Mouse (Mus musculus) left cerebral cortex, postnatal 4 days (tissue): ENCODE results near the gene Hoxa3. TPM values are rescaled to one million over a fixed set of nuclear protein-coding genes. Genes with fewer than 3 reads are reported as not detected.

Experiments used
- DNase-seq: peaks from one replicate; pipeline ENCODE4 v3.0.0-alpha.2; 2022
- intact Hi-C: fragments of 180-260 bp; cut with DNase I; formaldehyde crosslinking; loops from one replicate; pipeline ENCODE4 v1.15.1; 2025
- total RNA-seq, 2 experiments: library from RNA; stranded (reverse); gene quantifications; 2 replicates each; pipeline ENCODE4 v1.2.3; 2021

Gene Hoxa3
- total RNA-seq, 2 experiments from 2014 or later, result not detected

DNA sequence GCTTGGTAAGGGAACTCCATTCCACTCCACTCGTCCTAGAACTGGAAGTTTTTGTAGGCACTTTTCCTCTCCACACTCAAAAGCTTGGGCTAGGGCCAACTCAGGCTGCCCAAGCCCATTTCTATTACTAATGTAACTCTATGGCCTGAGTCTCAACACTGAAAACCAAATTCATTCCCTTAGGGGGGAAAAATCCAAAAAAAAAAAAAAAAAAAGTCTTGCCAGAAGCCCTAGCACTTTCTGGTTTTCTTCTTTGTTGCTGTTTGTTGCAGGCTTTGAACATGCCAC, 51.1 kb downstream of the Hoxa3 start:
- no peak for DNase-seq
- intact Hi-C loops, result no loop called here

DNA sequence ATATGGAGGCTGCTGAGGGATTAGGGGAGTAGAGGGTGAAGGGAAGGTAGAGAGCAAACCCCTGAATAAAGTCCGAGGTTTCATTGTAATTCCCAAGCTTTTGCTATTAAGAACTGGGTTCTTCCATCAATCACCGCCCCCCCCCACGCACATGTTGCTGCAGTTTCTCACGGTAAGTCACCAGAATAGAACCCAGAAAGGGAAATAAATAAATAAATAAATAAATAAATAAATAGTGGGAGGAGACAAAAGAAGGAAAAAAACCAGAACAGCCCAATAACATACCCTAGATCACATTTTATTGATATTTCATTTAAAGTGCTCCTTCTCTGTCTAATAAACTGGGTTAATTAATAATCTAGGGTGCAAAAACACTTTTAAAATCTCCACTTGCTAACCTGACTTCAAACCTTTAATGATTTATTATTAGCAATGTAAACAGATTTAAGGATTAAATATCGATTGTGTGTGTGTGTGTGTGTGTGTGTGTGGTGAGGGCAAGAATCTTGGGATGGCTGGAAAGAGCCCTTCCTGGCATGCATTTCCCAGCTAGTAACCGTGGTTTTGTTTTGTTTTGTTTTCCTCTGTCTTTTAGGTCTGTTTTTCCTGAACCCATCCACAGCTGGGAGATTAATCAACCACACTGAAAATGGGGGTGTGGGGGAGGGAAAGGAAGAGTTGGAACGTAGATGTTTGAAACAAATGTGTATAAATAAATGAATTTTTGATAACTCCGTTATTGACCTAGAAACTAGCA, 51.6 kb downstream of the Hoxa3 start:
- DNase-seq, result no peak
- intact Hi-C loops, result no loop called here

DNA sequence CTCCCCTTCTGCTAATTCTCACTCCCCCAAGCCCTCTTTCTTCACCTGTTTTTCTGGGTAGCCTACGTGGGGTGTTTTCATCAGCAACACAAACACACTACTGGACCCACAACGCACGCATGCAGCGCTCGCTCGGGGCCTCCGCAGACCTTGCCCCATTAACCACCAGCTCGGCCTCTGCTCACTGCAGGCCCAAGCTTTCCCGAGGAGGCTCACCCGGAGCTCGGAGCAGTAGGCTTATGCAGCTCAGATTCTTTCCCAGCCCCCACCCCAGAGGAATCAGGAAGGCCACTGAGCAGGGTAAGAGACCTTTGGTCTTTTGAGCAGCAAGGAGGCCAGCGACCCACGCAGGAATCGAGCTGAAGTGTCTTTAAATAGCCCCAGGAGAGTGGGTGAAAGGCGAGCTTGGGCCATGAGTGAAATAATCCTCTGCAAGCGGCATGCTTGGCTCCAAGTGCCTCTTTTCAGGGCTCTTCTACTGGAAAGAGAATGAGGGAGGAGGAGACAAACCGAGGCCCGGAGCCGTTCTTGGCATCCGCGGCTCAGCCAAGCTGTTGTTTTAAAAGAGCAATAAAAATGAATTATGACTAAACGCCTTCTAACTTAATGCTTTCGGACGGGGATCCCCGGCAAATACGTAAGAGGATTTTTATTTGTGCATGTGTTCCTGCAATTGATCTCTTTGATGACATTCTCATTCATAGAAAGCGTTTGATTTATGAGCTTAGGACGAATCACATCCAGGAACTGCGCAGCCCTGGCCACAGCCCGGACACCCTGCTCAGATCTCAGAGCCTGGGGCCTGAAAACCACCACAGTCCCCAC, 52.4 kb downstream of the Hoxa3 start:
- intact Hi-C loops, result no loop called here
- no peak for DNase-seq

DNA sequence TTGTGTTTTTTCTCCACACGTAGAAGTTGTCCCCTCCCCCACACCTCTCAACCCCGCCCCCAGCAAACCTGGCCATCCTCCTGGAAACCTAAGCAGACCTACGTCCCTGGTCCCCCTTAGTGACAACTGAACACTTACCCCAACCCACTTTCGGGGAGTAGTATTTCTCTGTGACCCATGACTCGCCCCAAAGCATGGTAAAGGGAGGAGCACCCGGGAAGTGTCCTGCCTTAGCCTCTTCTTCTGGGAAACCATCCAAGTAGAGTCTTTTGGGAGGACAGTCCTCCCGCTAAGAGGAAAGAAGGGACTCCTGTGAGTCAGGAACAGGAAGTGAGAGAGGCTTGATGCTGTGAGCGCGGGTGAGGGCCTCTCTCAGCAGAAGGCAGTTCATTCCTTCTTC, 53.2 kb downstream of the Hoxa3 start:
- no peak for DNase-seq
- intact Hi-C loops, result loop anchor here (5.0 kb wide), 1 partner anchor 153 kb away; no protein-coding TSS in a partner anchor

DNA sequence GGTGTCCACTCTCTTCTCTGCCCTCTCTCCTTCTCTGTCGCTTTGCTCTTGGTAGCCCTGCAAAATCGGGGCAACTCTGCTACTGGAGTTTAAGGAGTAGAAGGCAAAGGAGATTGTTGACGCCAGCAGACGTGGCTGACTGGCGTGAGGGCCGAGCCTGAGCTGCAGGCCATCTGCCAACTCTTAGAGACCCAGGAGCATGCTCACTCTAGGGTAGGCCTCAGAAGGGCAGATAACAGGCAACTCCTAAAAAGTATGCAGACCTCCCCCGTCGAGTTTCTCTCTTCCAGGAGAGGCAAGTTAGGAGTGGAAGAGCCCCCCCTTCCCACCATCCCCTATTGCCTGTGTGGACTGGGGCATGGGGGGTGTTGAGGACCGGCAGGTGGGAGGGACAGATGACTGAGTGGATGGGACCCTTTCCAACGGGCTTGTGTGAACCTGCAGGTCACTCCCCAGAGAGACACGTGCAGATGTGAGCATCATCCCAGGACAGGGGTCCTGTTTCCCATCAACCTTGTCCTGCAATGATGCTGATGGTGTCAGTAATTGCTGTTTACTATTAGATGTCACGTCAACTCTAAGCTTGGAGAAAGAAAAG, 53.9 kb downstream of the Hoxa3 start:
- DNase-seq, result no peak
- intact Hi-C loops, result loop anchor here (5.0 kb wide), 1 partner anchor 152 kb away; no protein-coding TSS in a partner anchor

DNA sequence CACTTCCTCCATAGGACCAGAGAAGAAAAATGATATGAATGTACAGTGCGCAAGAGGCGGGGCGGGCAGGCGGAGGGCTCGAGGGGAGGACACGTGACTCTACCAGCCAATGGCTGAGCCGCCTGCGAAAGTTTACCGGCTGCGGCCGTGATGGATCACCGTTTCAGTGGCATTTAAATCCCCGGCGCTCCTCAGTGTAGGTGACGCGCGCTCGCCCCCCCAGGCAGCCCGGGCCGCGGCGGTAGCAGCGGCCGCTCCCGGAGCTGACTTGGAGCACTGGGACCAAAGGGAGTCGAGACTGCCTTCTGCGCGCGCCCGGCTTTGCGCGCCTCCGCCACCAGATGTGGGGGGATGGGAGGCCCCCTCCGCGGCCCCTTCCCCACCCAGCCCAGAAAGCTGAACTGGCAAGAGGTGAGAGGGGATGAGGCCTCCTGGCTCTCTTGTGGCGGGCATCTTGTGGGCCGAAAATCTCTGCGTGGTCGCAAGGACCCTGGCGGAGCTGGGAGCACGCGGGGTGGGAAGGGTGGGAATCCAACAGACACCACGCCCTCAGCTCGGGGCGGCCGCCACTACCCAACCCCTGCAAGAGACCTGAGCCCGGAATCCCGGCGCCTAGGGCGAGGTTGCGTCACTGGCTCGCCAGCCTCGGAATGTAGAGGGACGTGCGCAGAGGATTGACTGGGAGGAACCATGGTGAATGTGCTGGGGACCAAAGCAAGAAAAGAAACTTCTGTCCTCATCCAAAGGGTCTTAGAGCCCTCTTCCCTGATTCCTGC, 54.7 kb downstream of the Hoxa3 start, which contains the start of gene Hoxa1:
Gene Hoxa1 (minus strand): TSS at position 42 of the 776 bp plus-strand sequence.
- intact Hi-C loops, result loop anchor here (5.0 kb wide), 1 partner anchor 151 kb away; no protein-coding TSS in a partner anchor
- peak; percentile 53 for DNase-seq

DNA sequence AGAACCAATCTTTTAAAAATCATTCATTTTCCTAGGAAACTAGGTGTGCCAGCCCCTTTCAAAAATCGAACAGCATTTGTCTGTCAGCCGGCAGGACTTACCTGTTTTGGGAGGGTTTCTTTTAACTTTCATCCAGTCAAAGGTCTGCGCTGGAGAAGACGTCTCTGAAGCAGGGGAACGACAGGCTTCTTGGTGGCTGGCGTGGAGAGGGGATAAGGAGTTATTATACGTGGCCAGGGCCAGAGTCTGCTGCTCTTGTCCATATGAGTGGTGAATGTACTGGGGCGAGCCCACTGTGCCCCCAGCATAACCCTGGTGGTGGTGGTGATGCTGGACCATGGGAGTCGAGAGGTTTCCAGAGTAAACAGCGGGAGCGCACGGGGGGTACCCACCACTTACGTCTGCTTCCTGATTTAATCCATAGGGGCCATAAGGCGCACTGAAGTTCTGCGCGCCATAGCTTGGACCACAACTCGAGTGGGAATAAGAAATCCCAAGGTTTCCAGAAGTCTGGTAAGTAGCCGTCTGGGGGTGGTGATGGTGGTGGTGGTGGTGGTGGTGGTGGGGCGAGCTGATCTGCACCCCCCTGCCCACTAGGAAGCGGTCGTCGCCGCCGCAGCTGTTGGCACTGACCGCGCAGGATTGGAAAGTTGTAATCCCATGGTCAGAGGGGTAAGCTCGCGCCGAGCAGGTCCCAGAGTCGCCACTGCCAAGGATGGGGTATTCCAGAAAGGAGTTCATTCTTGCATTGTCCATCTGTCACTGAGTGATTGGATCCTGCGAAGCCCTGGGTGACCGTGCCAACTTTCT, 55.5 kb downstream of the Hoxa3 start:
- intact Hi-C loops, result loop anchor here (5.0 kb wide), 1 partner anchor 150 kb away; no protein-coding TSS in a partner anchor

DNA sequence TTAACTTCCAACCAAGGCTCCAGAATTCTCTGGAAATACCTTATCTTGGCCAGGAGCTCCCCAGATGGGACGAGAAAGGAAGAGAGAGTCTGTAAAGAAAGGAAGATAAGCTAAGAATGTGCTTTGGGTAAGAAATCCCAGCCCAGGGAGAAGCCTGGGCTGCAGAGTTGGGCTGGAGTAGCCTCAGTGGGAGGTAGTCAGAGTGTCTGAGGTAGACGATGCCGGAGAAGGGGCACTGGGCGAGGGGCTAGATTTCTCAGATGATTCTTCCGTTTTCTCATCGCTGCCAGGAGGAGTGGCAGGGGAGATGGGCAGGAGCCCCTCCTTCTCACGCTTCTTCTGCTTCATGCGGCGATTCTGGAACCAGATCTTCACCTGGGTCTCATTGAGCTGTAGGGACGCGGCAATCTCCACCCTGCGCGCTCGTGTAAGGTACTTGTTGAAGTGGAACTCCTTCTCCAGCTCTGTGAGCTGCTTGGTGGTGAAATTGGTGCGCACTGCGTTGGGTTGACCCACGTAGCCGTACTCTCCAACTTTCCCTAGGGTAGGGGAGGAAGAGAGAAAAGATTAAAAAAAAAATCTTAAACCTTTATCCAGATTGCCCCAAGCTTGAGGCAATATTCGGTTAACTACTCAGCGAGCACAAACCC, 56.5 kb downstream of the Hoxa3 start:
- DNase-seq, result no peak
- intact Hi-C loops, result loop anchor here (5.0 kb wide), 1 partner anchor 149 kb away; no protein-coding TSS in a partner anchor

More for the DNA sequence above, 55.5 kb downstream of the Hoxa3 start:
- no peak for DNase-seq

DNA sequence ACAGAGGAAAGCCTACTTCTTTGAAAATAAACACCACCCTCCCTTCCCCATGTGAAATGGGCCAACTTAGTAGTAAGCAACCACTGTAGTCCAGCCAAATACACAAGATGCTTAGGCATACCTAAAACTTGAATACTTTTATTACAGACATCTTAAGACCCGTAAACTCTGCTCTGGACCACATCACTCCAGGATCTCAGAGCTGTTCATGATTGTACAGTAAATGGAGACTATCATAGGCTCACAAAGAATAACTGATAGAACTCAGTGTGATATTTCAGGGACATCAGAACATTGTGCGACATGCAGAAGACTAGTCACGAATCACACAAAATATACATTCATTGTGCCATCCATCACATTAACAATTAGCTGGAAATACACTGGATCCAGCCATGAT, 57.7 kb downstream of the Hoxa3 start:
- no peak for DNase-seq
- intact Hi-C loops, result loop anchor here (5.0 kb wide), 1 partner anchor 148 kb away; no protein-coding TSS in a partner anchor

DNA sequence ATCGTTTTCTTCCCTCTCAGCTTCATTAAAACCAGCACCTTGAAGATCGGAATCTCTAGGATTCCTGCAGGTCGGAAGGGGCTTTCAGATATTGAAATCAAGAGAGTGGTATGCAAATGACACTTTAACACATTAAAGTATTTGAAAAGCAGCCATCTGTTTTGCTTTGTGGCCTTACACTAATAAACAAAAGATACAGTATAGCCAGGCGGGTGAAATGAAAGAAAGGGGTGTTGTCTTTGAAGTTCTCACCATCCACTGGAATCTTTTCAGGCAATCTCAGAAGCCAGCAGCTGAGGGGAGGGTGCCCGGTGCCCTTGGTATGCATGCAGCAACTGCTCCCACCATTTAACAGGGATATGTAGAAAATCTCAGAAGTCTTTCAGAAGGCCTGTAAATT, 59.1 kb downstream of the Hoxa3 start:
- intact Hi-C loops, result no loop called here
- DNase-seq, result no peak

DNA sequence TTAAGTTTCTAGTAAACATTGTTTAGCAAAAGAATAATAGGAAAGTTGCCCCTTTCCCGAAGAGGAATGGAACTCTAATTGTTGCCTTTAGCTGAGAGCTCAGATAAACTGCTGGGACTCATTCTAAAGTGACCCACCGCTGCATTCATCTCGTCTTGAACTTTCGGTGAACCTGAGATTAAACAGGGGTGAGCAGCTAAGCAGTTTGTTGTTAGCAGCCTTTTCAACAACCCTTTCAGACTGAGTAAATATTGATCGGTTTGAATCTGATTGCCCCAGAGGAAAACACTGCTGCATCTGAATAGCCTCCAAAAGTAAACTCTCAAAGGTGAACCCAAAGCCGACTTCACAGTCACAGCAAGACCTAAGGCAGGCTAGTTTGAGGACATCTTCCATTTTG, 59.9 kb downstream of the Hoxa3 start:
- intact Hi-C loops, result no loop called here
- DNase-seq, result no peak

DNA sequence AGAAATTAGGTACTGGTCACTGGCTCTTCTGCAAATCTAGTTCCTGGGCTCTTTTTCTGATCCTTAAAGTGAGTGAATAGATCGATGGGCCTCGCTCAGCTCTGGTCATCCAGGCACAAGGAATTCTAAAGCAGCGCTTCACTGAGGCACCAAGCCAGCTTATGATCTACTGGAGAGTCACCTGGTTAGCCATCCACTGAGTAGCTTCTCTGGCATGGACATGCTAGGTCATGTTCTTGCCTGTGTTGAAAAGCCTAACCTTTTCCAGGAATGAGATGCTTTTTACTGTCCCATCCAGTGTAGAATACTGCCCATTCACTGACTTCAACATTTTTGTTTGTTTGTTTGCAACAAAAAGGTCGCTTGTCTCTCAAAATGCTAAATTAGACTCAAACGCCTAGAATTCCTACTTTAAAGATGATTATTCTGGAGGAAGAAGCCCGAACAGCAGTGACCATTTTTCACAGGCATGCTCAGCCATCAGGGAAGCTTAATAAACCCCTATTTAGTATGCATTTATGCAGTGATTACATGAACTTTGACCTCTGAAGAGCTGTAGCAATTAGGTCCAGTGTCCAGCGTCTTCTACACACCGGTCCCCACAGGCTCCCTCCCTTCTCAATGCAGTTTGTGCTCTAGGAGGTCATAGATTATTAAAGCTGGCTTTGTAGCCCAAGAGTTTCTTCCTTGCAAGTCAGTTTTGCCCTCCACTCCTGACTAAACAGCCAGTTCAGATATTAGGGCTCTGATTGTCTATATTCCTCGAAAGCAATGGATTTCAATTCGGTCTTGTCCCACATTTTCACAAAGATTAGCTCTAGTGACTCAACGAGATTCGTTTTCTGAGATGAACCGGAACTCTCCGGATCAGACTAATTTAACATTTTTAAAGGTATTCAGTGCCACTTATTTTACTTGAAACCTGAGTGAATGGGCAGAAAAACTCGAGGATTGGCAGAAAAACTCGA, 60.6 kb downstream of the Hoxa3 start:
- no peak for DNase-seq
- intact Hi-C loops, result no loop called here

DNA sequence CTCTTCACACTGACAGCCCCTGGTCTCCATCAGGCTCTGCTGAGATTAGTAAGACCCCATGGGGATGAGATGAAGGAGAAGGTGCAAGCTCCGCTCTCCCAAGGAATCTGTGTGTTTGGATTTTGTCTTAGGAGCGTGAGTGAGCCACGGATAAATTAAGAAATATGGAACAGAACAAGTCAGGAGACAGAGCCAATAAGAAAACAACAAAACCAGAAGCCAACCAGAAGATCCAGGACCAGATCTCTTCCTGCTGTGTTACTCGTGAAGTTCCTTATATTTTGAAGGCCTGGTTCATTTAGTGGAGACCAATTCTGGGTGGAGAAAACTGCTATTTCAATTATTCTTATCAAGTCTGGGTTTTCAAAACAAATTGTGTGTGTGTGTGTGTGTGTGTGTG, 61.6 kb downstream of the Hoxa3 start:
- intact Hi-C loops, result no loop called here
- no peak for DNase-seq

DNA sequence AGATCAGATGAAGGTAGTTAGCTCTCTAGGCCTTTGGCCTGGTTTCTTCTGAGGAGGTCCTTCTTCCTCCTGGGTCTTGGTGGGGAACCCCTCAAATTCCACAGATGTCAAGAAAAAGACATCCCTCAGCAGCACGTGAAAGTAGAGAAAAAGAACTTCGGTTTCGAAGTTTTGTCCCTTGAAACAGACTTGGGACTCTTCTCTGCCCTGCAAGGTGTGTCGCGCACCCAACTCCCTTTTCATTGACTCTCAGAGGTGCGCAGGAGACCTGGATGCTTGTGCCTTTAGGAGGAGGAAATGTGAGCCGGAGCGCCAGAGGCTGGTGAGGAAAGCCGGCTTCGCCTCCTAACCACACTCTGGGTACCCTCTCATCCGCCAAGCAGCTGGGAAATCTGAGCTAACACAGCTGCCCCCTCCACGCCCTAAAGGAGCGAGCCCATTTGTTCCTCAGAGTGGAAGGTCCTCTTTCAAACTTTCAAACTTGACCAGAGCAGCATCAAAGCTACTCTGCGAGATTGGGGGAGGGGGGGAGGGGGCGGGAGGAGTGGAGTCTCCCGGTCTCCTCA, 62.7 kb downstream of the Hoxa3 start:
- intact Hi-C loops, result no loop called here
- no peak for DNase-seq

DNA sequence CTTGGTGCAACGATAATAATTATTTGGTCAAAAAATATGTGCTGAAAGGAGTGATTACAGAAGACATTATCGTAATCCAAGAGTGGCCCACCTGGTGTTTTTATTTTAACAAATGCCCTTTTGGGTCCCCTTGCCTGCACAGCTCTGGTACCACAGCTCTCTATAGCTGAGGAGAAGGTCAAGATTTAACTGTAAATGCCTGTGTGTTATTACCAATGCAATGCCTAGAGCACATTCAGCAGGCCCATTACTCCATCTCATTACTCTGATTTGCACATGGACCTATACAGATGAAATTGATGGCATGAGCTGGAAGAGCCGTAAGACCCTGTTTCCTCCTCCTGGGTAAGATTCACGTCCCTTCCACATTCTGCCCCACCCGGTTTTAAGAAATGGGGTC, 74.0 kb downstream of the Hoxa3 start:
- DNase-seq, result no peak
- intact Hi-C loops, result loop anchor here (10.0 kb wide), 1 partner anchor 114 kb away; no protein-coding TSS in a partner anchor

DNA sequence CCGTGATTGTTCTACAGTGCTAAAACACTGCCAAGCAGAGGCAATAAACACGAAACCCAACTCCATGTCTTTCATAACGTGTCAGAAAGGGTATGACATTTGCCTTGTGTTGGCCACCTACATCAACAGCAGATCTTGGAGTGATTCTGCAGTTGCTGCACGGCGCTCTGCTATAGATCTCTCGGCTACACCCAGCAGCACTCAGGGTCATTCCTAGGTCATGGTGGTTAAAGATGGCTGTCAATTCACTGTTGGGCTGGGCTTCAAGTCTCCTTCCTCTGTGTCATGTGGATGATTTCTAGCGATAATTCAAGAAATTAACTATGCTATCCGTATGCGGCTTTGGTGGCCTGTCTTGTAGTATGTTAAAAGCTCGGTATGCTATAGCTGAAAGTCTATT, 74.6 kb downstream of the Hoxa3 start:
- intact Hi-C loops, result loop anchor here (10.0 kb wide), 1 partner anchor 114 kb away; no protein-coding TSS in a partner anchor
- no peak for DNase-seq

DNA sequence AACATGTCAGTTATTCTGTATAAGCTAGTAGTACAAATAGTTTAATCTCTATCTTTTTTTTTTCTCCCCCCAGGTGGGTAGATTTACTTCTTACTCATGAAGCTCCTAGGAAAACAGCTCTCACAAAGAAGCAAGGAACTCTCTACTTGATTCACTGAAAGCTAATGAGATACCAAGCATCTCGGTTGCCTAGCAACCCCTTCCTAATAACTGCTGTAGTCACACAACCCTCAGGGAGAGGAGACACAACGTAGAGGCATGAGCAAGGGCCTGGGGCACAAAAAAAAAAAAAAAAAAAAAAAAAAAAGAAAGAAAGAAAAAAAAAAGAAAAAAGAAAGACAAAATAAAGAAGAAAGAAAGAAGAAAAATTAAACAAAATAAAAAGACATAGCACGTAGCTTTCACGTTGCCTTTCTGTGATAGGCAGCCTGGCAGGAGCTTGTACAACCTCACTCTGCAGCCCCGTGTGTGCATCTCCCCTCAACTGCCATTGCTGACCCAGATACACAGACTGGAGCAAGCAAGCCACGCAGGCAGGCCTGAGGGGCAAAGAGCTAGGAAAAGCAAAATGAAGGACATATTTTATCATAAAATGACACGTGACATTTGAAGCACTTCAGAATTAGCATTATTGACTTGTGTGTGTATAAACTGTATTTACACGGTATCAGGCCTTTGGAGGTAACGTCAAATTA, 75.1 kb downstream of the Hoxa3 start:
- intact Hi-C loops, result loop anchor here (10.0 kb wide), 1 partner anchor 113 kb away; no protein-coding TSS in a partner anchor
- DNase-seq, result no peak
